Mouse (Mus musculus) E14TG2a.4 (cell line): Measurements from ENCODE around the gene Myb.

Experiments used
- H3K27me3 ChIP-seq: 2 replicates; pipeline ENCODE4 v1.6.1; 2014; ENCODE audit warnings: low read length, control low read depth; ENCODE audit not compliant: insufficient read depth
- H3K36me3 ChIP-seq: 2 replicates; pipeline ENCODE4 v1.6.1; 2014; ENCODE audit warnings: low read length, control low read depth; ENCODE audit not compliant: insufficient read depth
- H3K4me1 ChIP-seq: replicated peaks from 2 replicates; pipeline ENCODE4 v1.6.1; 2014; ENCODE audit warnings: low read depth, low read length, control low read depth
- H3K4me3 ChIP-seq: replicated peaks from 2 replicates; pipeline ENCODE4 v1.5.1; 2014; ENCODE audit warnings: mild to moderate bottlenecking, low read length
- H3K9me3 ChIP-seq: 2 replicates; pipeline ENCODE4 v1.6.1; 2014; ENCODE audit warnings: low read length, control low read depth
- CTCF ChIP-seq: conservative IDR thresholded peaks from 2 replicates; pipeline ENCODE4 v1.5.1; 2014; ENCODE audit warnings: low read length
- NANOG ChIP-seq: IDR thresholded peaks from 2 replicates; pipeline ENCODE4 v1.6.1; 2014; ENCODE audit warnings: borderline replicate concordance, low read length, mixed read lengths
- POU5F1 ChIP-seq: IDR thresholded peaks from 2 replicates; pipeline ENCODE4 v1.6.1; 2014; ENCODE audit warnings: low read length, borderline replicate concordance

Gene Myb

GRCm38 (mm10) chr10:21118341-21118740, 42.4 kb downstream of the Myb start:
- no peak overlapping the region for H3K4me3 ChIP-seq
- H3K9me3 ChIP-seq: no peaks in the 10 kb centered on the region
- H3K4me1 ChIP-seq: peaks cover 12% of the 10 kb centered on the region
- no peaks in the 10 kb centered on the region for H3K36me3 ChIP-seq
- H3K27me3 ChIP-seq: no peaks in the 10 kb centered on the region
- TF ChIP-seq POU5F1: no peak
- no peak for TF ChIP-seq NANOG
- TF ChIP-seq CTCF: no peak

GRCm38 (mm10) chr10:21114459-21114858, 46.3 kb downstream of the Myb start:
- peaks cover 35% of the 10 kb centered on the region for H3K4me1 ChIP-seq
- no peak for TF ChIP-seq NANOG
- no peak for TF ChIP-seq CTCF
- TF ChIP-seq POU5F1: no peak
- no peaks in the 10 kb centered on the region for H3K36me3 ChIP-seq
- H3K9me3 ChIP-seq: peaks cover 4% of the 10 kb centered on the region; the same call in 1 of the 2 replicates
- H3K4me3 ChIP-seq: no peak overlapping the region
- no peaks in the 10 kb centered on the region for H3K27me3 ChIP-seq

GRCm38 (mm10) chr10:21112689-21113088, 48.1 kb downstream of the Myb start:
- peaks cover 42% of the 10 kb centered on the region for H3K4me1 ChIP-seq
- TF ChIP-seq CTCF: no peak
- TF ChIP-seq POU5F1: no peak
- no peak for TF ChIP-seq NANOG
- H3K36me3 ChIP-seq: no peaks in the 10 kb centered on the region
- H3K27me3 ChIP-seq: no peaks in the 10 kb centered on the region
- peaks cover 14% of the 10 kb centered on the region for H3K9me3 ChIP-seq
- no peak overlapping the region for H3K4me3 ChIP-seq

GRCm38 (mm10) chr10:21109337-21110056, 51.3 kb downstream of the Myb start:
- TF ChIP-seq POU5F1: peak; percentile 47; the same call in 1 of the 2 replicates
- TF ChIP-seq NANOG: peak; percentile 11; the same call in 1 of the 2 replicates
- TF ChIP-seq CTCF: no peak

GRCm38 (mm10) chr10:21108796-21109195, 52.0 kb downstream of the Myb start:
- Histone ChIP-seq H3K4me1 (peaks cover 49% of the 10 kb centered on the region), H3K4me3 (no peak overlapping the region), H3K27me3 (no peaks in the 10 kb centered on the region), H3K36me3 (peaks cover 5% of the 10 kb centered on the region; the same call in 1 of the 2 replicates), H3K9me3 (peaks cover 25% of the 10 kb centered on the region)
- TF ChIP-seq NANOG (no peak), CTCF (no peak), POU5F1 (no peak)

More at GRCm38 (mm10) chr10:21109337-21110056, 51.3 kb downstream of the Myb start:
- Histone ChIP-seq H3K4me3 (peak overlapping the region; percentile 32), H3K4me1 (peaks cover 50% of the 10 kb centered on the region), H3K27me3 (no peaks in the 10 kb centered on the region), H3K36me3 (peaks cover 5% of the 10 kb centered on the region; the same call in 1 of the 2 replicates), H3K9me3 (peaks cover 25% of the 10 kb centered on the region)

GRCm38 (mm10) chr10:21108182-21108581, 52.6 kb downstream of the Myb start:
- peaks cover 25% of the 10 kb centered on the region for H3K9me3 ChIP-seq
- peaks cover 5% of the 10 kb centered on the region; the same call in 1 of the 2 replicates for H3K36me3 ChIP-seq
- H3K27me3 ChIP-seq: no peaks in the 10 kb centered on the region
- TF ChIP-seq NANOG (no peak), CTCF (no peak), POU5F1 (no peak)
- peaks cover 55% of the 10 kb centered on the region for H3K4me1 ChIP-seq
- H3K4me3 ChIP-seq: no peak overlapping the region

GRCm38 (mm10) chr10:21105206-21105605, 55.6 kb downstream of the Myb start:
- no peak for TF ChIP-seq CTCF
- no peak for TF ChIP-seq POU5F1
- TF ChIP-seq NANOG: no peak
- no peaks in the 10 kb centered on the region for H3K27me3 ChIP-seq
- H3K9me3 ChIP-seq: peaks cover 22% of the 10 kb centered on the region
- H3K4me1 ChIP-seq: peaks cover 64% of the 10 kb centered on the region
- H3K4me3 ChIP-seq: no peak overlapping the region
- H3K36me3 ChIP-seq: peaks cover 5% of the 10 kb centered on the region; the same call in 1 of the 2 replicates

GRCm38 (mm10) chr10:21102689-21103088, 58.1 kb downstream of the Myb start:
- Histone ChIP-seq H3K27me3 (peaks cover 4% of the 10 kb centered on the region; the same call in 1 of the 2 replicates), H3K36me3 (peaks cover 5% of the 10 kb centered on the region; the same call in 1 of the 2 replicates), H3K4me3 (peak overlapping the region; percentile 32), H3K4me1 (peaks cover 75% of the 10 kb centered on the region), H3K9me3 (peaks cover 11% of the 10 kb centered on the region)
- no peak for TF ChIP-seq CTCF
- TF ChIP-seq POU5F1: no peak
- no peak for TF ChIP-seq NANOG
